Mouse (Mus musculus): ENCODE measurements around the gene Olfr1395. TPM values are rescaled to one million over a fixed set of nuclear protein-coding genes. Genes with fewer than 3 reads are reported as not detected.
A peak's percentile ranks its signal among the peaks of the same experiment; 100 is the strongest.

Gene Olfr1395
- not detected in 2 replicates for polyA plus RNA-seq (2011; ENCODE audit: insufficient read depth, insufficient read length, low replicate concordance, missing spikeins)

GRCm38 (mm10) chr11:49141974-49142373 lies at the start of gene Olfr1395:
Olfr1395 (plus strand) TSS chr11:49142274.
- Histone ChIP-seq H3K4me3 (replicated peaks; ENCODE audit: control insufficient read depth, low read depth, low read length) (no peak within 1 kb of the TSS), H3K4me1 (ENCODE audit: control insufficient read depth, insufficient read depth, low read length) (no peaks in the 10 kb centered on the region), H3K27ac (ENCODE audit: control insufficient read depth, insufficient read depth, low read depth, low read length, poor library complexity) (no peak within 1 kb of the TSS)
- WGBS = 87% methylated on average over 6 of the region's 6 CpGs
- TF ChIP-seq POLR2A (IDR thresholded peaks at IDR 0.05; ENCODE audit: borderline replicate concordance, control insufficient read depth, low read depth, low read length) (no peak), CTCF (IDR thresholded peaks at IDR 0.05; ENCODE audit: control insufficient read depth, insufficient read depth, low read length) (no peak)

- Histone ChIP-seq H3K4me1 (ENCODE audit: control insufficient read depth, insufficient read depth, low read length) (no peaks in the 10 kb centered on the region; the same call in 1 of the 2 replicates), H3K4me3 (replicated peaks; ENCODE audit: control insufficient read depth, low read depth, low read length) (no peak overlapping the region), H3K27ac (ENCODE audit: control insufficient read depth, insufficient read depth, low read depth, low read length, poor library complexity) (no peak overlapping the region)
- WGBS = 49% methylated on average over 2 of the region's 2 CpGs
- TF ChIP-seq POLR2A (IDR thresholded peaks at IDR 0.05; ENCODE audit: borderline replicate concordance, control insufficient read depth, low read depth, low read length) (no peak), CTCF (IDR thresholded peaks at IDR 0.05; ENCODE audit: control insufficient read depth, insufficient read depth, low read length) (no peak)
Observed at GRCm38 (mm10) chr11:49092786-49093185, 49.3 kb upstream of the Olfr1395 start.

GRCm38 (mm10) chr11:49093861-49094660 lies 48.0 kb upstream of the Olfr1395 start:
- WGBS = 53% methylated on average over 6 of the region's 6 CpGs
- TF ChIP-seq CTCF (IDR thresholded peaks at IDR 0.05; ENCODE audit: control insufficient read depth, insufficient read depth, low read length) (no peak), POLR2A (IDR thresholded peaks at IDR 0.05; ENCODE audit: borderline replicate concordance, control insufficient read depth, low read depth, low read length) (no peak)
- no peak overlapping the region for H3K4me3 ChIP-seq (replicated peaks; ENCODE audit: control insufficient read depth, low read depth, low read length)
- no peaks in the 10 kb centered on the region; the same call in 1 of the 2 replicates for H3K4me1 ChIP-seq (ENCODE audit: control insufficient read depth, insufficient read depth, low read length)
- no peak overlapping the region; the same call in 1 of the 2 replicates for H3K27ac ChIP-seq (ENCODE audit: control insufficient read depth, insufficient read depth, low read depth, low read length, poor library complexity)

- H3K4me1 ChIP-seq (ENCODE audit: control insufficient read depth, insufficient read depth, low read length) = no peaks in the 10 kb centered on the region; the same call in 1 of the 2 replicates
Observed at GRCm38 (mm10) chr11:49095367-49095766, 46.7 kb upstream of the Olfr1395 start.

GRCm38 (mm10) chr11:49100409-49100808 lies 41.7 kb upstream of the Olfr1395 start:
- Histone ChIP-seq H3K27ac (ENCODE audit: control insufficient read depth, insufficient read depth, low read depth, low read length, poor library complexity) (no peak overlapping the region), H3K4me3 (replicated peaks; ENCODE audit: control insufficient read depth, low read depth, low read length) (no peak overlapping the region), H3K4me1 (ENCODE audit: control insufficient read depth, insufficient read depth, low read length) (peaks cover 2% of the 10 kb centered on the region)
- WGBS = 65% methylated on average over 3 of the region's 3 CpGs
- TF ChIP-seq CTCF (IDR thresholded peaks at IDR 0.05; ENCODE audit: control insufficient read depth, insufficient read depth, low read length) (no peak), POLR2A (IDR thresholded peaks at IDR 0.05; ENCODE audit: borderline replicate concordance, control insufficient read depth, low read depth, low read length) (no peak)

More at GRCm38 (mm10) chr11:49095367-49095766, 46.7 kb upstream of the Olfr1395 start:
- no peak overlapping the region for H3K27ac ChIP-seq (ENCODE audit: control insufficient read depth, insufficient read depth, low read depth, low read length, poor library complexity)
- TF ChIP-seq CTCF (IDR thresholded peaks at IDR 0.05; ENCODE audit: control insufficient read depth, insufficient read depth, low read length) = no peak
- no peak for TF ChIP-seq POLR2A (IDR thresholded peaks at IDR 0.05; ENCODE audit: borderline replicate concordance, control insufficient read depth, low read depth, low read length)
- H3K4me3 ChIP-seq (replicated peaks; ENCODE audit: control insufficient read depth, low read depth, low read length) = no peak overlapping the region
- 95% methylated on average over 4 of the region's 4 CpGs for WGBS

- no peak for TF ChIP-seq CTCF (IDR thresholded peaks at IDR 0.05; ENCODE audit: control insufficient read depth, insufficient read depth, low read length)
- TF ChIP-seq POLR2A (IDR thresholded peaks at IDR 0.05; ENCODE audit: borderline replicate concordance, control insufficient read depth, low read depth, low read length) = no peak
- WGBS = 32% methylated on average over 5 of the region's 5 CpGs
- peaks cover 2% of the 10 kb centered on the region for H3K4me1 ChIP-seq (ENCODE audit: control insufficient read depth, insufficient read depth, low read length)
- no peak overlapping the region for H3K4me3 ChIP-seq (replicated peaks; ENCODE audit: control insufficient read depth, low read depth, low read length)
- H3K27ac ChIP-seq (ENCODE audit: control insufficient read depth, insufficient read depth, low read depth, low read length, poor library complexity) = peak overlapping the region; percentile 9; the same call in 1 of the 2 replicates
Observed at GRCm38 (mm10) chr11:49101500-49101899, 40.6 kb upstream of the Olfr1395 start.

- Histone ChIP-seq H3K27ac (ENCODE audit: control insufficient read depth, insufficient read depth, low read depth, low read length, poor library complexity) (no peak overlapping the region), H3K4me3 (replicated peaks; ENCODE audit: control insufficient read depth, low read depth, low read length) (no peak overlapping the region), H3K4me1 (ENCODE audit: control insufficient read depth, insufficient read depth, low read length) (peaks cover 2% of the 10 kb centered on the region)
- TF ChIP-seq CTCF (IDR thresholded peaks at IDR 0.05; ENCODE audit: control insufficient read depth, insufficient read depth, low read length) = peak; percentile 90
- TF ChIP-seq POLR2A (IDR thresholded peaks at IDR 0.05; ENCODE audit: borderline replicate concordance, control insufficient read depth, low read depth, low read length) = no peak
- 26% methylated on average over 8 of the region's 8 CpGs for WGBS
Observed at GRCm38 (mm10) chr11:49103047-49103693, 38.9 kb upstream of the Olfr1395 start.

- 52% methylated on average over 1 of the region's 1 CpGs for WGBS
- no peak overlapping the region for H3K4me3 ChIP-seq (replicated peaks; ENCODE audit: control insufficient read depth, low read depth, low read length)
- TF ChIP-seq POLR2A (IDR thresholded peaks at IDR 0.05; ENCODE audit: borderline replicate concordance, control insufficient read depth, low read depth, low read length) (no peak), CTCF (IDR thresholded peaks at IDR 0.05; ENCODE audit: control insufficient read depth, insufficient read depth, low read length) (no peak)
- no peak overlapping the region for H3K27ac ChIP-seq (ENCODE audit: control insufficient read depth, insufficient read depth, low read depth, low read length, poor library complexity)
- H3K4me1 ChIP-seq (ENCODE audit: control insufficient read depth, insufficient read depth, low read length) = peaks cover 2% of the 10 kb centered on the region
Observed at GRCm38 (mm10) chr11:49105752-49106151, 36.3 kb upstream of the Olfr1395 start.
